Mouse (Mus musculus) erythroblast, embryonic 14.5 days (primary cell): ENCODE measurements around the gene Dmrtb1.

ENCODE experiments used
- GATA1 ChIP-seq: IDR thresholded peaks from 2 replicates; pipeline ENCODE4 v1.6.1; 2012; ENCODE audit warnings: low read length, inconsistent platforms, mixed read lengths
- TAL1 ChIP-seq: IDR thresholded peaks from 3 replicates; pipeline ENCODE4 v1.6.1; 2012; ENCODE audit warnings: low read length, inconsistent platforms, mixed read lengths

- TF ChIP-seq GATA1 = no peak
- no peak for TF ChIP-seq TAL1
These were observed 35.1 kb upstream of the Dmrtb1 start for GRCm38 (mm10) chr4:107719161-107719560.
